Mouse (Mus musculus) left cerebral cortex, postnatal 4 days (tissue): Measurements from ENCODE around the gene Gm14226. TPM values are rescaled to one million over a fixed set of nuclear protein-coding genes. Genes with fewer than 3 reads are reported as not detected.

Experiments
- total RNA-seq, 2 experiments: library from RNA; stranded (reverse); gene quantifications; 2 replicates each; pipeline ENCODE4 v1.2.3; 2021

Gm14226 gene
- total RNA-seq, 2 experiments from 2014 or later: 0.24 to 0.30 TPM

Other genes with a start within 250 kb of the Gm14226 start
- not detected for gene Gm14214, start 248.2 kb upstream of the Gm14226 start, total RNA-seq
- gene Raly, start 227.2 kb upstream of the Gm14226 start, total RNA-seq: 100 to 1,000 TPM; 139 to 160 TPM
- 1 to 10 TPM in 1 of 2 experiments, not detected in 1; 1.1 TPM for gene a, start 226.9 kb upstream of the Gm14226 start, total RNA-seq
- 10 to 100 TPM; 94.1 to 99.9 TPM for gene Eif2s2, start 125.3 kb upstream of the Gm14226 start, total RNA-seq
- gene Ahcy, start 56.2 kb downstream of the Gm14226 start, total RNA-seq: 10 to 100 TPM; 22.0 to 23.0 TPM
- gene Itch, start 115.2 kb downstream of the Gm14226 start, total RNA-seq: 10 to 100 TPM; 39.0 to 43.4 TPM
- gene Dynlrb1, start 218.3 kb downstream of the Gm14226 start, total RNA-seq: 100 to 1,000 TPM; 348 to 360 TPM